Mouse (Mus musculus) erythroblast, embryonic 14.5 days (primary cell): ENCODE data around the gene Rpa1.

Source experiments
- GATA1 ChIP-seq: IDR thresholded peaks from 2 replicates; pipeline ENCODE4 v1.6.1; 2012; ENCODE audit warnings: low read length, inconsistent platforms, mixed read lengths
- TAL1 ChIP-seq: IDR thresholded peaks from 3 replicates; pipeline ENCODE4 v1.6.1; 2012; ENCODE audit warnings: low read length, inconsistent platforms, mixed read lengths

DNA sequence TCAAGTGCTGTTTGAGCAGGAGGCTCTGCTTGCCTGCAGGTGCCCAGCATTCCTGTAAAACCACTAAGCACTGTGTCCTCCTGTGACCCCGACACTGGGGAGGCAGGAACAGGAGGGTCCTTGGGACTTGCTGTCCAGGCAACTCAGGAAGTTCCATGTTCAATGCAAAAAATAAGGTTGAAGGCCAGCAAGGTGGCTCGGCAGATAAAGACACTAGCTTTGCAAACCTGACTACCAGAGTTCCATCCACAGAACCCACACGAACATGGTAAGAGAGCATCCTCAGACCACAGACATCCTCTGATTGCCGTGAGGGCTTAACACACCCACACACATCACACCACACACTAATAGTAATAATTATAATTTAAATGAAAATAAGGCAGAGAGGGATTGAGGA, 78.9 kb downstream of the Rpa1 start:
- TF ChIP-seq GATA1 (no peak), TAL1 (no peak)
